Mouse (Mus musculus): Measurements from ENCODE around the gene Tk1. TPM values are rescaled to one million over a fixed set of nuclear protein-coding genes. Genes with fewer than 3 reads are reported as not detected.
"Not testable (repeated sequence)": the region's sequence is repeated elsewhere in the genome, so short reads cannot be mapped to it uniquely, and the experiment has no call there.

Tk1 gene
- total RNA-seq, 2 experiments from 2014 or later, result 22.9 to 27.9 TPM

DNA sequence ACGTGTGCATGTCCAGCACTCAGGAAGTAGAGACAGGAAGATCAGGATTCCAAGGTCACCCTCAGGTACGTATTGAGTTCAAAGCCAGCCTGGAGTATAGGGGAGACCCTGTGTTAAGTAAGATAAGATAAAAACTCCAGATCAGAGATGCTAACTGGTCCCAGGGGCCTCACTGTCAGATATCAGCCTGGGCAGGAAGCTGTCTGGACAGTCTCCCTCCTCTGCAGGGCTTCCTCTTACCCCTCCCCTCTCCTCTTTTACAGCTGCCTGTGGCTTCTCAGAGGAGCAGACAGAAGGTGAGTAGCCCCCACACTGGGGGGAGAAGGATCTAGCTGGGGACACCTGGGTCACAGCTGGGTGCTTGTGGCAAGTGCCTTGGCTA, 27.7 kb downstream of the Tk1 start:
- DNase-seq, result no peak
- intact Hi-C loops (cut with DNase I), result no loop called here

DNA sequence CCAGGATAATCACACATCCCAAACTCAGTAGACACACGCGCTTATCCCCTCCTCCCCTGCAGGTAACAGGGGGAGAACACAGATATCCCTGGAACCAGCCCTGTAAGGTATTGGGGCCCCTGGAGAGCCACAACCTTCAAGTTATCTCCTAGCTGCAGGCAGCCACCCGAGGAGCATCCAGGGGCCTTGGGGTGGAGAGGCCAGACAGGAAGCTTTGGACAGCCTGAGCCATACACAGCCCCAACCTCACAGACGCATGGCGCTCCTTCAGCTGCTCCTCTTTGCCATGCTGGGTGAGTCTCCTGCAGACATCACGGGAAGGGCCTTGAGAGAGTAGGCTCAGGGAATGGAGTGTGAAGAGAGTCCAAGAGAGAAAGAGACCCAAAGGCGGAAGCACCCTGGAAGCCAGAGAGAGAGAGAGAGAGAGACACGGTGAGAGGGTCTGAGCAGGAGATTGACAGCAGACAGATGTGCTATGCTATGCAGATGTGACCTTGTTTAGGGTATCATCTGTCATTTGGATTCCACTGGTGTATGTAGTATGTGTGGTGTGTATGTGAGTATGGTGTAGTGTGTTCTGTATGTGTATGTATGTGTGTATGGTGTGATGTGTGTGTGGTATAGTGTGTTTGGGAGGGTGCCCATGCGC, 28.3 kb downstream of the Tk1 start, which contains the start of gene 6030468B19Rik:
Gene 6030468B19Rik (plus strand): TSS at position 150 of the 649 bp plus-strand sequence.
- DNase-seq, result no peak

DNA sequence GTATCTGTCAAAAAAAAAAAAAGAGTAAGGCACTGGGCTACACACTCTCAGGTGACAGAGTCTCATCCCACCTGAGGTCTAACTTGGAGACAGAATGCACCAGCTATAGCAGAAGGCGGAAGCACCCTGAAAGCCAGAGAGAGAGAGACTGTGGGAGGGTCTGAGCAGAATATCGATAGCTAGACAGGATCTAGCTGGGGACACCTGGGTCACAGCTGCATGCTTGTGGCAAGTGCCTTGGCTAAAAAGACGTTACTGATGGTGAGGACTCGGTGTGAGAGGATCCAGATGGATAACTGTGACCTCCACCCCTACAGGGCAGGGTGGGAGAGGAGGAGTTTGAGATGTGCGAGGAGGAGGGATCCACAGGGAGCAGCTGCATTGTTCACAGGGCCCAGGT, 28.9 kb downstream of the Tk1 start:
- no peak for DNase-seq
- intact Hi-C loops (cut with DNase I), result no loop called here

More for the DNA sequence above, 28.3 kb downstream of the Tk1 start, which contains the start of gene 6030468B19Rik:
- intact Hi-C loops (cut with DNase I), result no loop called here

DNA sequence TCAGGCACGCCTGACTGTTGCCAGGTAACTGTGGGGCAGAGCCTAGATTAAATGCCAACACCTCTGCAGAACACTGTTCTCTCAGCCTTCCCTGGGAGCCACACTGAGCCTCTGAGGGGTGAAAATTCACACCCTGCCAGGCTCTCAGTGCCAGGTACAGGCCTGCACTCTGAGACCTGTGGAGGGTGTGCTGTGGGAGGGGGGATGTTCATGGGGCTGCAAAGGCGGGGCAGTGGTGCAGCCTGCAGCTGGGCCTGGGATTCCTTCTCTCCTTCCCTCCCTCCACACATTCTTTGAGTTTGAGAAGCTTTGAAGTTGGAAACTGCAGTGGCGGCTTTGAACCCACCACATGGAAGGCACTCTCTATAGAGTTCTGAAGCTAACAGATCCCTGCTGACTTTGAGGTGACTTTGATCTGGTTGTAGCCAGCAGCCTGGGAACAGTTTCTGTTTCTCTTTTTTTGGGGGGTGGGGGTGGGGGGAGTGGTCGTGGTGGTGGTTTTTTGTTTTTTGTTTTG, 31.8 kb downstream of the Tk1 start:
- intact Hi-C loops (cut with DNase I), result no loop called here
- DNase-seq, result no peak

DNA sequence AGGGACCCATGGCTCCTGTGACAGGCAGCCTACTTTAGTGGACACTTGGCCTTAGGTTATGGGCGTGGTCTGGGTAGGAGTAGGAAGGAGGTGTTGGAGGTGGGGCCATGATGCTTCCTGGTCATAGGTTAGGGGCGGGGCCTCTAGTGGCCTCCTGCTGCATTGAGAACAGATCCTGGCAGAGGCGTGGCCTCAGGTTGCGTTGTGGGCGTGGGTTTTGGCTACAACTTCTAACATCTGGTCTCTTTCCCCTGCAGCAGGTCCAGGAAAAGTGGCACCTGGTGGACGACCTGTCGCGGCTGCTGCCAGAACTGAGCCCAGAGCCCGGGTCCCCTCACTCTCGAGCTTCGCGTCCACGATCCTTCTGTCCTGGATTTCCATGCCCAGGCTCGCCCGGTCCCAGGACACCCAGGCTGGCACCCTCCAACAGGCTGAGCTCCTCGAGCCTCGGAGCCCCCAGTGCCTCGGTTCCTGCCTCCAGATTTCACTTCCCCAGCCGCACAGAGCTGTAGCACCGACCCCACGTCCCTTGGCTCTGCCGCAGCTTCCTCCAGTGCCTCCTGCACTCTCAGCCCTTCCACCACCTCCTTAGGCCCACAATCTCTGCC, 33.5 kb downstream of the Tk1 start:
- DNase-seq, result no peak
- intact Hi-C loops (cut with DNase I), result no loop called here

DNA sequence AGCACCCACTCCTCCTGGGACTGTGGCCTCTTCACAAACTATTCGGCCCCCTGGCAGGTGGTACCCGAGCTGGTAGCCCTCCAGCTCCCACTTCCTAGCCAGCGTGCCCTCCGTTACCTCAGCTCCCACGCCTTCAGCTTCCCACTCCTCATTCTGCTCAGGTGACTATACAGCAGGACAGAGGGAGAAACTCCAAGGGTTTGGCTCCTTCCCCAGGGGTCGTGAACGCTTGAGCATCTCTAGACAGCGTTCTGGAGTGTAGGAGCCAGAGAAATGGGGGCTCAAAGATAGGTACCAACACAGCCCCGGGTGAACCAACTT, 34.5 kb downstream of the Tk1 start:
- intact Hi-C loops (cut with DNase I), result no loop called here

DNA sequence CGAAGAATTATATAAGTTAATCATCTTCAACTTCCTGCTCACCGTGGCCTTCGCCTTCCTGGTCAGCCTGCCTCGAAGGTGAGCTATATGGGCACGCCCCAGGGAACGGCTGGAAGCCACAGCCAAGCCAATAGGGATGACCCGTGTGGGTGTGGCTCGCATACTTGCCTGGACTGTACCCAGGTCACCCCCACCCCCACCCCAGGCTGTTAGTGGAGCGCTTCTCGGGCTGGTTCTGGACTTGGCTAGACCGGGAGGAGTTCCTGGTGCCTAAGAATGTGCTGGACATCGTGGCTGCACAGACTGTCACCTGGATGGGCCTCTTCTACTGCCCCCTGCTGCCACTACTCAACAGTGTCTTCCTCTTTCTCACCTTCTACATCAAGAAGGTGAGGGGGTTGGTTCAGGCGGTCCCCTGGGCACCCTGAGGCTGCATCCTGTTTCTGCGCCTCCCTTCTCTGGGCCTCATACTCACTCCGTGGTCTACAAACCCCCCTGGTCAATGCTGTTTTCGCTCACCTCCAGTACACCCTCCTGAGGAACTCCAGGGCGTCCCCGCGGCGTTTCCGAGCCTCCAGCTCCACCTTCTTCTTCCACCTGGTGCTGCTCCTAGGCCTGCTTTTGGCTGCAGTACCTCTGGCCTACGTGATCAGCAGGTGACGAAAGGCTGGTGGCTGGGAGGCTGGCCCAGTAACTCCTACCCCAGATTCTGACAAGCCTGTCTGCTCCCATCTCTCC, 35.0 kb downstream of the Tk1 start:
- intact Hi-C loops (cut with DNase I), result loop anchor here (1.0 kb wide), 1 partner anchor 34 kb away; the partner anchor contains the start of gene Afmid
- DNase-seq, result no peak

More for the DNA sequence above, 34.5 kb downstream of the Tk1 start:
- no peak for DNase-seq

DNA sequence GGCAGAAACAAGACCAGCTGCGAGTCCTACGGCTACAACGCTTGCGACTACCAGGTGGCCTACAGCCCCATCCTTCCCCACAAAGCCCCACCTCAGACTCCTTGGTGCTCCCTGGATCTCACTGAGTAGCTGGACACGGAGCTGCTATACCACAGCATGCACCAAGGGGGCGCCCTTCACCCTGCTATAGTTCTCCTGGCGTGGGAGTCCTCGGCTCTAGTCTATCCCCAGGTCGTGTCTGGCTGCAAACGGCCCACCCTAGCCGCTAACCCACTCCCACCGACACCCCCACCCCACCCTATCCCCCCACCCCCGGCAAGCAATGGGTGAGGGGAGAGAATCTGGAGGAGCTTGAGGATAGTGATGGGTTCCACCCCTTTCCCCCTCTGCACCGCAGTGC, 35.6 kb downstream of the Tk1 start:
- peak; percentile 75 to 86 for DNase-seq
- intact Hi-C loops (cut with DNase I), result loop anchor here (1.0 kb wide), 1 partner anchor 35 kb away; the partner anchor contains the start of gene Afmid

DNA sequence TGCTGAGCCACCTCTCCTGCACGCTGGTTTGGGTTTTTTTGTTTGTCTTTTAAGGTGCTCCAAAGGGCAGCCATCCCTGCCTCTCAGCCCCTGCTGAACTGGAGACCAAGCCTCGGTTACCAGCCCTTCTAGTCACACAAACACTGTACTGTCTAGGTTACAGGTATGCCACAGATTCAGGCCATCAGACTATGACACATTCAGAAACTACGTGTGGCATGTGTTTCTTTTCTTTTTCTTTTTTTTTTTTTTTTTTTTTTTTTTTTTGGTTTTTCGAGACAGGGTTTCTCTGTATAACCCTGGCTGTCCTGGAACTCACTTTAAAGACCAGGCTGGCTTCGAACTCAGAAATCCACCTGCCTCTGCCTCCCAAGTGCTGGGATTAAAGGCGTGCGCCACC, 37.4 kb downstream of the Tk1 start:
- DNase-seq; intact Hi-C loops (cut with DNase I): not testable (repeated sequence)

DNA sequence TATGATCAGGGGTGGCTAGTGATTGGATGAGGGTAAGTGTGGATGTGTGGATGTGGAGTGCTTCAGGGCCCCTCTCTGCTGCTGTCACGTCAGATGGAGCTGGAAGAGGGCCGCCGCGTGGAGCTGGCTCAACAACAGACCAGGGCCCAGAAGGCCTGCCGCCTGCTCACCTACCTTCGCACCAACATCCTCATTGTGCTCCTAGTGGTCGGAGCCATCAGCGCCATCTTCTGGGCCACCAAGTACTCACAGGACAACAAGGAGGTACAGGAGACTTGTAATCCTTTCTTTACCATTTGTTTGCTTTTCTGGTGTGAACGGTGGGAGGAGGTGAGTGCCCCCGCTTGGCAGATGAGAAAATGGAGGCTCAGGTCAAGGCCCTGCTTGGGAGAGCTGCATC, 39.6 kb downstream of the Tk1 start:
- intact Hi-C loops (cut with DNase I), result loop anchor here (2.0 kb wide), 2 partner anchors 77 to 401 kb away; no protein-coding TSS in a partner anchor
- DNase-seq, result peak; percentile 67 to 72

DNA sequence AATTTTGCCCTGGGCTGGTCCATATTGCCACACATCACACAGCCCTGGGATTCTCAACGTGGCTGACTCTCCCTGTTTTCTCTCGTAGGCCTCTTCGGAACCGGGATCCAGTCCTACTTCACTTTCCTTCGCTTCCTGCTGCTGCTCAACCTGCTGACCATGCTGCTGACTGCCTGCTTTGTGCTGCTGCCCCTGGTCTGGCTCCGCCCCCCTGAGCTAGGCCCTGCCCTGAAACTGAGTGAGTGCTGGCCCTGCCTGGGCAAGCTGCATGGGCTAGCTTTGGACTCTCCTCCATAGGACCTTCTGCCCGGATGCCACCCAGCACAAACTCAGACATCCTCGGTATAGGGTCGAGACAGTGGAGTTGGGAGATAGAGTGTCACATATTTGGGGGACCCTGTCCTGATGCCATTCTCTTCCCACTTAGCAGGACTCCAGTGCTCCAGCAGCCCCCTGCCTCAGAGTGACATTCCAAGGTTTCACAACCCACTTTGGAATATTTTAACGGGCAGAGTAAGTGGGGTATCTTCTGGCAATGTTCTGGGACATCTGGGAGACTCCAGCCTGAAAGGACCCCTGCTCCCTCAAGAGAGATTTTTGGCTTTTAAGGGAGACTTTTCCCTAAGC, 42.1 kb downstream of the Tk1 start:
- intact Hi-C loops (cut with DNase I), result no loop called here
- DNase-seq, result peak; percentile 45 to 51

DNA sequence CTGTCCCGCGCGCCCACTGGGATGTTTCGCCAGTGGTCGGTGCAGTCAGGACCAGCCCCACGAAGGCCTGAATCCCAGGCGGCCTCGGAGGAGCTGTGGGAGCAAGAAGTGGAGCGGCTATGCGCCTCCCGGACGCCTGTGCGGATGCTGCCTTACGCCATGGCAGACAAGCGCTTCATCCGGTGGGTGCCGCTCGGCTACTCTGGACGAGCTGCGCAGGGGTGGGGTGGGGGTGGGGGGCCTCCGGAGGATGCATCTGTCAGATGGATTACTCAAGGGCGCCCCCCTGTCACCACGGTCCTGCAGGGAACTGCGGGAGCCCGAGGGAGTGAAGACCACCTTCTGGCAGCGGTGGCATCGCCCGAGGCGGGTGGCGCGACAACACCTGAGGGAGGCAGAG, 42.8 kb downstream of the Tk1 start:
- intact Hi-C loops (cut with DNase I), result no loop called here
- DNase-seq, result peak; percentile 79 to 81

DNA sequence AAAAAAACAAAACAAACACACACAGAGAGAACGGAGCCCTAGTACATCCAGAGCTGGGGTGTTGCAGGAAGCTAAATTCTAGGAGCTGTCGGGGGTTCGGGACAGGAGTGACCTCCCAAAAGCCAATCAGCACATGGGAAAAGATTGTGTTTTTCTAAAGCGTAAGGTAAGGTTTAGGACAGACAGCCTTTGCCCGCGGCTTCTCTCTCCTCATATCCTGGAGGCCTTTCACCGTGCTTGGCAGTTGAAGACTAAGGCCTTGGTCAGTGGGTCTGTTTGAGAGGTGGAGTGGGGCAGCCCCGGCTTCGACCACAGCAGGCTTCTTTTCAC, 43.2 kb downstream of the Tk1 start:
- intact Hi-C loops (cut with DNase I), result no loop called here
- no peak for DNase-seq

DNA sequence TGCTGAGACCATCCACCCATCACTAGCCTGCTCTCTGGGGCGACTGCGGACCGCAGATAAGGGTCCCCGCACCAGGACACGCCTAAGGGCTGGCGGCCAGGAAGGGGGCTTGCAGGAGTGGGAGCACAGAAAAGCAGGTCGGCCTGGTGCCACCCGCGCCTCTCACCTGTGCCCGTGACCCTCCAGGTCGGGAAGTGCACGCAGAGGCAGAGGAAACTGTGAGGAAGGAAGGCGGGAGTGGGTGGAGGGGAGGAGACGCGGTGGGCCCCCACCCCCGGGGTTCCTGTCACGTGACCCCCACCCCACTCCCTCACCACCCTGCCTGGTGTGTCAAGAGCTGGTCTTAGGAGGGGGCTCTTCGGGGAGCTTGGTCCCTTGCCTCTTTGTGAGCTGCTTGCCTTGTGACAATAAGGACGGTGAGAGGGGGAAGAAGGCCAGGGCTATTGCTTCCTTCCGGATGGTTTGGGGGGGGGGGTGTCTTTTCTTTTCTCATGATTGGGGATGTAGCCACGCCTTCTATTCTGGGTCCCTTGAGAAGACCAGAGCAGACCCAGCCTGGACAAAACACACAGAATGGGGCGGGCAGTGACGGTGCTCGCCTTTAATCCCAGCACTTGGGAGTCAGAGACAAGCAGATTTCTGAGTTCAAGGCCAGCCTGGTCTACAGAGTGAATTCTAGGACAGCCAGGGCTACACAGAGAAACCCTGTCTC, 43.7 kb downstream of the Tk1 start, which contains the start of the genes Tmc8 and Tmc6:
Gene Tmc8 (plus strand): TSS at position 84 of the 712 bp plus-strand sequence.
Gene Tmc6 (minus strand): TSS at position 206 of the 712 bp plus-strand sequence.
- DNase-seq, result peak; percentile 67 to 69
- intact Hi-C loops (cut with DNase I), result no loop called here

DNA sequence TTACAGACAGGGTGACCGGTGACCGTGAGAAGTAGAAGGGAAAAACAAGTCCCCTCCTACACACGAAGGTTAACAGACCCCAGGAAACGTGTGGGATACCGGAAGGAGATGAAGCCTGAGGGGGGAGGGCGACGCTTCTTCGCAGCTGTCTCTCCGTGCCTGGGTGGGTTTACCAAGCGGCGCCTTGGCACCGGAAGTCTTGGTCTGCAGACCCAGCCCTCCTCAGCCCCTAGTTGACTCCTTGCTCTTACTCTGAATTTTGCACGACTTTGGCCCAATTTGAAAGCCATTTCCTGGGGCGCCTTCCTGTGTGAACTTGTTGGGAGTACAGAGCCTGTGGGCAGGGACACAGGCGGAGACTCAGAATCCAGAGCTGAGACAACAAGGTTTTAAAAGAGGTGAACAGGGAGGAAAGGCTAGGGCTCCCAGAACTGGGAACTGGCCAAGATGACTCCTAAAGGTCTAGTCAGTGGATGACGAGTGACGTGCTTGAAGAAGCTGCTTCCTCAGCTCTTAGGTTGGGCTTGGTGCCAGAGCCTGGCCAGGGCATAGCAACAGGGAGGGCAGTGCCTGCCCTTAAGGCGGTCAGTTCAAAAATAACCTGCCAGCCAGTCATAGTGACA, 44.6 kb downstream of the Tk1 start:
- intact Hi-C loops (cut with DNase I), result no loop called here
- DNase-seq, result peak; percentile 79 to 81

DNA sequence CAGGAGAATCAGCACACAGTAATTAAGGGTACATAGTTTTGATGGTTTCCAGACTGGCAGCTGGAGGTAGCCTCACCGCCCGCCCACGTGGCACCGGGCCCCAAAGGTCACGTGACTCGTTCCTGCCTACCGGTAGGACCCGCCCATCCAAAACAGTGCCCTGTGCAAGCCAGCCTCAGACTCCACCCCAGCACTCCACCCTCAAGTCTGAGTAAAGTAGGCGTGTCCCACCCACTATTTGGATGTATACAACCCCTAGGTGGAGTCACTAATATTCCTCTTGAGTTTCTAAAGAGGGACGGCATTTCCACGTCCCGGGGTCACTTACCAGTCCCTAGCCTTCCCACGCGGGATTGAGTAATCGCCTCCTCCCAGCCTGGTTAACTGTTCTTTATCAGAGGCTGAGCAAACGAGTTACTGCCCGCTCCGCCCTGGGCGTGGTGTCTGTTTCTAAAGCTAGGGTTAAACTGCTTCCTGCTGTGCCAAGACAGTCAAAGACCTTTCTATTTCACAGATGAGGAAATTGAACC, 45.2 kb downstream of the Tk1 start:
- DNase-seq, result peak; percentile 89 to 91
- intact Hi-C loops (cut with DNase I), result no loop called here

DNA sequence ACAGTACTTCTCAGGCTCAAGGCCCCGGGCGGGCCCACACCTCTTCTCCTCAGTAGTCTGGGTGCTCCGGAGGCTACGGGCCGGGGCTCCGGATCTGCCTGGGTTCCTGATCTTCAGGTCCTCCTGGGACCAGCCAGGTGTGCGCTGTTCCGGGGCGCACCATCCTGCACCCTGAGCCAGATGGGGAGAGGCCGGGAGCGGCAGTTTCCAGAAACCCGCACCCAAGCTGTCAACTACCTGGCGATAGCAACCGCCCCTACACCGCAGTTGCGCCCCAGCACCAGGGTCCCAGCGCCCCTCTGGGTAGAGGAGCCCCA, 45.7 kb downstream of the Tk1 start:
- no peak for DNase-seq

DNA sequence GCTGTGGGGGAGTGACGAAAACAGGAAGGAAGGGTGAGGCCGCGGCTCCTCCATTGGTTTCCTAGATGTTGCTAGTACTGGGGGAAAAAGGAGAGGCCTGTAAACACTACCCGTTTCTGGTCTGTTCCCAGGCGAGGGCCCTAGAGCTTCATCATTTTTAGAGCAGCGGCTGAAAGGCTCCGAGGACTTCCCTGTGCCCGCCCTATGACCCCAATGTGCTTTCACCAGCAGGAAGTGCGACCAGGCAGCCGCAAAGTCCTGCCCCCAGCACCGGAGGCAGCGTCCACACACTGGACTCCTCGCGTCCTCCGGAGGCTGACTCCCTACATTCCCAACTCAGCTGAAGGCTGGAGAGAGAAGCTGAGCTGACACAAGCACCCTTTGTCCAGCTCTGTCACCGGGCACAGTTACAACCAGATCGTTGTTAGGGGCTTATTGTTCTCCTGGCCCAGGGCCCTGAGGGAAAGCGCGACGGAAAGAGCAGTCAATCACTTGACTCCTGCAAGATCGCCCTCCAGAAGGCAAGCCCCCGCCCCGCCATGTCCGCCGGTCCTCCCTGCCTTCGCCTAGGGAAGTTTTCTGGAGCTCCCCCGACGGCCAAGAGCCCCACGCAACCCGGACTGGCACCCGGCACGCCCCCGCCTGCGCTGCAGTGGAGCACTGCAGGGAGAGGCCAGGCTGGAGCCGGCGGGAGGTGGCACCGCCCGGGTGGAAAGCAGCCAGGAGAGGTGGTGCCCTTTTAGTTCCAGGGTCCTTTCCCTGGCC, 46.3 kb downstream of the Tk1 start:
- DNase-seq, result peak; percentile 82 to 83
- intact Hi-C loops (cut with DNase I), result no loop called here

More for the DNA sequence above, 45.7 kb downstream of the Tk1 start:
- intact Hi-C loops (cut with DNase I), result no loop called here

DNA sequence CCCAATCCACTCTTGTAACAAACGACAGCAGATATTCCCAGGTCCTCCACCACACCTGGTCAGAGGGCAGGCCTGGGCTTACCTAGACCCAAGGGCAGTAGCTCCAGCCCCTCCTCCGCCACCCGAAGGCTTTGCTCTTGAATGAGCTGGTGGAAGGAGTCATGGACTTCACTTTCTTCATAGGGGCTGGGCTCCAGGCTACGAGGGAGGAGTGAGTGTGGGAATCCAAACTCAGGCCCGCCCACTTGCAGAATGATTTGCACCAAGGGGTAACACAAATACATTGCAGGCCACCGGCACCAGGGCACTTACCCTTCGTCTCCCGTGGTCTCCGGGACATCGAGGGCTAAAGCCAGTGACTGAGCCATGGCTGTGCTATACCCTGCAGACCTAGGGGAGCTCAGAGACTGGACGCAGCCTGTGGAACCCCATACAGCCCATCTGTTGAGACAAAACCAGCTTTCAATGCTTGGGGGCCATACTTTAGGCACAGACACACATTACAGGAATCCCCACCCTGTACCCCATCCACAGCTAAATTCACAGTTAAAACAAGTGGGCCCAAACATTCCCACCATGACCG, 47.0 kb downstream of the Tk1 start:
- DNase-seq, result peak; percentile 40 to 55
- intact Hi-C loops (cut with DNase I), result no loop called here
